ENCODE assay signal across 23 mouse cellular contexts in the genomic region with DNA sequence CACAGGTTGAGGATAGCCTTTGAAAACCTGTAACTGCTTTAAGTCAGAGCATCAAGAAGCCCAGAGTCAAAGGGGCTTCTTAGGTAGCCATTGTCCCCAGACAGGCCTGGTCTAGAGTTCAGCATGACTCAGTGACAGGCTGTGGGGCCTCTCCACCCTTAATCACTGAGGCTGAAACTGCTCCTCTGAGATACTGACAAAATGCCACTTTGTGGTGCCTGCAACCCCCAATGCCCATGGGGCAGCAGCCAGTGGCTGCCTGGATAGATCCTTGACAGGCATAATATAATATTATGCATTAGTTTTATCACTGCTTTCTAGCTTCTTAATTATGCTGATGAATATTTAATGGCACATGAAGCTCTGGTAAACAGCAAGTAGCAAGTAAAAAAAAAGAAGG.
"Had no signal": no experiment of that assay in that cellular context is flagged by ENCODE, and none has a peak within 500 bp of the region (broad histone marks: within the 10 kb centered on the region; RNA-seq: fewer than 3 reads in every experiment).

No protein-coding gene starts in this region.

- H3K27ac ChIP-seq: gastrocnemius, adult 2 months; heart, embryonic 10.5 days; hindbrain, embryonic 10.5 days; intestine, embryonic 15.5 days; layer of hippocampus, adult 2 months; limb, embryonic 13.5 days; limb, embryonic 15.5 days had no signal

- H3K9me3 ChIP-seq: heart, embryonic 10.5 days; heart, embryonic 12.5 days; hindbrain, embryonic 10.5 days; intestine, embryonic 15.5 days; limb, embryonic 13.5 days; limb, embryonic 15.5 days had no signal

- H3K4me1 ChIP-seq: heart, embryonic 10.5 days; heart, embryonic 12.5 days; hindbrain, embryonic 10.5 days; intestine, embryonic 15.5 days; limb, embryonic 13.5 days; limb, embryonic 15.5 days had no signal

- H3K27me3 ChIP-seq: heart, embryonic 12.5 days; intestine, embryonic 15.5 days; limb, embryonic 13.5 days; limb, embryonic 15.5 days had no signal

- H3K4me3 ChIP-seq: gastrocnemius, adult 2 months; heart, embryonic 10.5 days; heart, embryonic 12.5 days; hindbrain, embryonic 10.5 days; intestine, embryonic 15.5 days; layer of hippocampus, adult 2 months; limb, embryonic 13.5 days; limb, embryonic 15.5 days had no signal

- H3K36me3 ChIP-seq: intestine, embryonic 15.5 days had no signal

- ATAC-seq: forebrain, embryonic 16.5 days; inflammation-experienced regulatory T-cells, adult 6 months; intestine, embryonic 15.5 days; intestine, postnatal 0 days had no signal

- H3K4me2 ChIP-seq: heart, embryonic 12.5 days; intestine, embryonic 15.5 days; limb, embryonic 13.5 days; limb, embryonic 15.5 days had no signal

- H3K9ac ChIP-seq: heart, embryonic 12.5 days; intestine, embryonic 15.5 days; limb, embryonic 13.5 days; limb, embryonic 15.5 days had no signal

- DNase-seq: gastrocnemius, adult 2 months; gastrocnemius, postnatal 10 days; gastrocnemius, postnatal 25 days; heart, adult 18-20 months; heart, postnatal 10 days; heart, postnatal 4 days; kidney, adult 18-20 months; kidney, adult 8-10 months; kidney, postnatal 10 days; kidney, postnatal 25 days; kidney, postnatal 4 days; layer of hippocampus, postnatal 36 days; left cerebral cortex, postnatal 4 days had no signal
